Mouse (Mus musculus): Measurements from ENCODE around the gene Gm42421. TPM values are rescaled to one million over a fixed set of nuclear protein-coding genes. Genes with fewer than 3 reads are reported as not detected.
A peak's percentile ranks its signal among the peaks of the same experiment; 100 is the strongest.

Gm42421 gene
- polyA plus RNA-seq, 1 experiment from 2014 or later, result 2.5 TPM

- H3K9me3 ChIP-seq (ENCODE audit: control insufficient read depth, low read length), result no peaks in the 10 kb centered on the region
- no peak overlapping the region for H3K4me2 ChIP-seq (replicated peaks)
- WGBS, result 78% methylated on average over 6 of the region's 6 CpGs
- no peaks in the 10 kb centered on the region for H3K27me3 ChIP-seq (ENCODE audit: control insufficient read depth, insufficient read depth, low read length)
- H3K4me3 ChIP-seq (replicated peaks; ENCODE audit: low read length), result no peak overlapping the region
- no peak overlapping the region for H3K9ac ChIP-seq
- H3K27ac ChIP-seq, result no peak overlapping the region
- DNase-seq (ENCODE audit: low spot score) (no peak), ATAC-seq (ENCODE audit: low FRiP score) (no peak)
- H3K36me3 ChIP-seq (replicated peaks; ENCODE audit: control insufficient read depth, insufficient read depth), result peaks cover 47% of the 10 kb centered on the region
- H3K4me1 ChIP-seq (replicated peaks; ENCODE audit: control insufficient read depth, insufficient read depth, low read length), result no peaks in the 10 kb centered on the region
Observed at GRCm38 (mm10) chr5:143931863-143932580, 4.0 kb downstream of the Gm42421 start.

- no peaks in the 10 kb centered on the region for H3K27me3 ChIP-seq (ENCODE audit: control insufficient read depth, insufficient read depth, low read length)
- H3K9me3 ChIP-seq (ENCODE audit: control insufficient read depth, low read length), result no peaks in the 10 kb centered on the region
- no peak within 1 kb of the TSS for H3K4me3 ChIP-seq (replicated peaks; ENCODE audit: low read length)
- no peak within 1 kb of the TSS; the same call in 1 of the 2 replicates for H3K4me2 ChIP-seq (replicated peaks)
- H3K9ac ChIP-seq, result no peak within 1 kb of the TSS
- no peaks in the 10 kb centered on the region for H3K4me1 ChIP-seq (replicated peaks; ENCODE audit: control insufficient read depth, insufficient read depth, low read length)
- no peak within 1 kb of the TSS for H3K27ac ChIP-seq
- 19% methylated on average over 8 of the region's 8 CpGs for WGBS
- ATAC-seq (ENCODE audit: low FRiP score), result no peak
- peak; percentile 29 for DNase-seq (ENCODE audit: low spot score)
- H3K36me3 ChIP-seq (replicated peaks; ENCODE audit: control insufficient read depth, insufficient read depth), result peaks cover 44% of the 10 kb centered on the region
Observed at GRCm38 (mm10) chr5:143932831-143933230, 4.9 kb downstream of the Gm42421 start, which contains the start of gene Rsph10b. Gene Rsph10b (plus strand): TSS chr5:143933035.

GRCm38 (mm10) chr5:143933414-143933813 lies 5.4 kb downstream of the Gm42421 start:
- H3K9me3 ChIP-seq (ENCODE audit: control insufficient read depth, low read length), result no peaks in the 10 kb centered on the region
- H3K9ac ChIP-seq, result no peak overlapping the region
- H3K4me3 ChIP-seq (replicated peaks; ENCODE audit: low read length), result no peak overlapping the region
- no peak overlapping the region for H3K27ac ChIP-seq
- WGBS, result 90% methylated on average over 11 of the region's 11 CpGs
- H3K4me2 ChIP-seq (replicated peaks), result no peak overlapping the region; the same call in 1 of the 2 replicates
- H3K36me3 ChIP-seq (replicated peaks; ENCODE audit: control insufficient read depth, insufficient read depth), result peaks cover 38% of the 10 kb centered on the region
- no peak for ATAC-seq (ENCODE audit: low FRiP score)
- no peak for DNase-seq (ENCODE audit: low spot score)
- H3K27me3 ChIP-seq (ENCODE audit: control insufficient read depth, insufficient read depth, low read length), result no peaks in the 10 kb centered on the region
- H3K4me1 ChIP-seq (replicated peaks; ENCODE audit: control insufficient read depth, insufficient read depth, low read length), result no peaks in the 10 kb centered on the region

- Histone ChIP-seq H3K4me3 (replicated peaks; ENCODE audit: low read length) (no peak overlapping the region), H3K36me3 (replicated peaks; ENCODE audit: control insufficient read depth, insufficient read depth) (peaks cover 34% of the 10 kb centered on the region), H3K27me3 (ENCODE audit: control insufficient read depth, insufficient read depth, low read length) (no peaks in the 10 kb centered on the region), H3K4me2 (replicated peaks) (no peak overlapping the region), H3K4me1 (replicated peaks; ENCODE audit: control insufficient read depth, insufficient read depth, low read length) (no peaks in the 10 kb centered on the region), H3K9me3 (ENCODE audit: control insufficient read depth, low read length) (no peaks in the 10 kb centered on the region), H3K27ac (no peak overlapping the region), H3K9ac (no peak overlapping the region)
- ATAC-seq (ENCODE audit: low FRiP score) (no peak), DNase-seq (ENCODE audit: low spot score) (no peak)
- WGBS, result 89% methylated on average over 1 of the region's 1 CpGs
Observed at GRCm38 (mm10) chr5:143933875-143934274, 5.9 kb downstream of the Gm42421 start.

DNA sequence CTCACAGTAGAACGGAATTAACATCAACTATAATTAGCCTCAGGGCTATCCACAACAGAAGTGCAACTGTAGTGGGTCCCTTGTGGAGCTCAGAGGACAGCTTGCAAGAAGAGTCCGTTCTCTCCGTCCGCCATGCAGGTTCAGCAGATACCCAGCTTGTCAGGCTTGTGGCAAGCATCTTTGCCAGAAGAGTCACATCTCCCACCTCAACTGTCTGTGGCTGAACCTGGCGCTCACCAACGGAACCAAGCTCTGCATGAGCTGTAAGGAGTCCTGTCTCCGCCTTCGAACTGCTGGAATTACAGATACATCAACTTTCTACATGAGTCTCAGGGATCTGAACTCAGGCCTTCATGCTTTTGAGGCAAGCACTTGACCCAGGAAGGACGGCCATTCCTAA lies 8.2 kb downstream of the Gm42421 start:
- no peak overlapping the region for H3K4me3 ChIP-seq (replicated peaks; ENCODE audit: low read length)
- DNase-seq (ENCODE audit: low spot score) (no peak), ATAC-seq (ENCODE audit: low FRiP score) (no peak)
- 86% methylated on average over 9 of the region's 9 CpGs for WGBS
- no peak overlapping the region for H3K27ac ChIP-seq
- no peaks in the 10 kb centered on the region for H3K9me3 ChIP-seq (ENCODE audit: control insufficient read depth, low read length)
- no peak overlapping the region for H3K9ac ChIP-seq
- peaks cover 12% of the 10 kb centered on the region for H3K36me3 ChIP-seq (replicated peaks; ENCODE audit: control insufficient read depth, insufficient read depth)
- no peaks in the 10 kb centered on the region for H3K27me3 ChIP-seq (ENCODE audit: control insufficient read depth, insufficient read depth, low read length)
- no peak overlapping the region for H3K4me2 ChIP-seq (replicated peaks)
- H3K4me1 ChIP-seq (replicated peaks; ENCODE audit: control insufficient read depth, insufficient read depth, low read length), result no peaks in the 10 kb centered on the region

DNA sequence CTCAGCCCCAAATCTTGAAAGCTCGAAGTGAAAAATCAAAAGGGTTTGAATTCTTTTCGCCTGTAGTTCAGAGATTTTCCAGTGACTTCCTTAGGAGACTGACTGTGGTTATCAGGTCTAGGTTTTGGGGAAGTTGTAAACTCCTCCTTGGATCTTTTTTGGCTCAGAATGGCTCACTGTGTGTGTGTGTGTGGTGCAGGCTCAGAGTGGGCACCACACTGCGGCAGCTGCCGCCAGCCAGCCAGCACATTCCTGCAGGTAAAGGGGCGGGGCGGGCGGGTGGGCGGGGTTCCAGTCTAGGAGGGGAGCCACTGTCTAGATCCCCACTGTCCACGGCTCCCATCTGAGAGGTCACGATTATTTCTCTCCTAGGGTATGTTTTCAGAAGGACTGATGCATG lies 13.6 kb downstream of the Gm42421 start:
- no peaks in the 10 kb centered on the region for H3K27me3 ChIP-seq (ENCODE audit: control insufficient read depth, insufficient read depth, low read length)
- peaks cover 4% of the 10 kb centered on the region; the same call in 1 of the 2 replicates for H3K9me3 ChIP-seq (ENCODE audit: control insufficient read depth, low read length)
- no peak overlapping the region for H3K27ac ChIP-seq
- no peak overlapping the region for H3K9ac ChIP-seq
- ATAC-seq (ENCODE audit: low FRiP score), result no peak
- no peak overlapping the region for H3K4me3 ChIP-seq (replicated peaks; ENCODE audit: low read length)
- no peaks in the 10 kb centered on the region for H3K36me3 ChIP-seq (replicated peaks; ENCODE audit: control insufficient read depth, insufficient read depth)
- H3K4me1 ChIP-seq (replicated peaks; ENCODE audit: control insufficient read depth, insufficient read depth, low read length), result no peaks in the 10 kb centered on the region
- WGBS, result 33% methylated on average over 10 of the region's 10 CpGs
- no peak for DNase-seq (ENCODE audit: low spot score)
- no peak overlapping the region for H3K4me2 ChIP-seq (replicated peaks)

DNA sequence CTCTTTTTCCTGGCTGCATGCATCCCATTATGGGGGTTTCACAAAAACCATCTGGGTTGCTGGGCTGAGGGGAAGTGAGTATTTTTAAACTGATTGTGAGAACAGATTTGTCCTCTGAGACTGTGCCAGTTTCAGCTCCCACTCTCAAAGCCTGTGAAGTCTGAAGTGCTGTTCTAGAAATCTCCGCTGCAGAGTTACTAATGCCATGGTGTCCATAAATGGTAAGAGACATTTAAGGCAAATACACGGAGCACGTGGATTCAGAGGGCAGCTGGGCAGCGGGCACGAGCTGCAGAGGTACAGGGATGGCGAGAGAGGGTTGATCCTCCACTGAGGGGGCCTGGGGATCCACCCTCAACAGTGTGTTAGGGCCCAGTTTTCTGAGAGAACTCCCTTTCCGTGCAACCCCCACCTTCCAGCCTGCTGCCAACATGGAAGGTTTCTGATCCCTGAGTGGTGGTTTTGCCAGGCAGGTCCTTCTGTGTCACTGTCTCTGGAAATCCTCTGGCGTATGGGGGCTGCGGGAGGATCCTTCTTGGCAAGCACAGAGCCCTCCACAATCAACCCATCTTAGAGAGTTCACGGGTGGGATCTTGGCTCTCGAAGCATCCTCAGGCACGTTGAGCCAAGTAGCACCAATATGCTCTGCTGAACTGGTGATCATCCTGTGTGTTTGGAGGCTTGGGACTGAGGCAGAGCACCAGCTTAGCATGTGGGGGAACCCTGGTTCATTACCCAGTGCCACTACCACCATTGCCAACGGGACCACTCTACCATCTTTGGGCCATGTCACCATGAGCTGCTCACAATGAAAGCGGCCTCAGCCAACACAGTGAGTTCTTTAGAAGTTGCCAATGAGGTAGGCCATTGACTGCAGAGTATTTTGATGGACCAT lies 15.5 kb downstream of the Gm42421 start:
- peaks cover 4% of the 10 kb centered on the region; the same call in 1 of the 2 replicates for H3K9me3 ChIP-seq (ENCODE audit: control insufficient read depth, low read length)
- ATAC-seq (ENCODE audit: low FRiP score) (no peak), DNase-seq (ENCODE audit: low spot score) (no peak)
- no peak overlapping the region for H3K27ac ChIP-seq
- H3K4me2 ChIP-seq (replicated peaks), result no peak overlapping the region
- H3K4me3 ChIP-seq (replicated peaks; ENCODE audit: low read length), result no peak overlapping the region
- H3K9ac ChIP-seq, result no peak overlapping the region
- H3K36me3 ChIP-seq (replicated peaks; ENCODE audit: control insufficient read depth, insufficient read depth), result no peaks in the 10 kb centered on the region
- WGBS, result 90% methylated on average over 14 of the region's 14 CpGs
- H3K4me1 ChIP-seq (replicated peaks; ENCODE audit: control insufficient read depth, insufficient read depth, low read length), result no peaks in the 10 kb centered on the region
- H3K27me3 ChIP-seq (ENCODE audit: control insufficient read depth, insufficient read depth, low read length), result no peaks in the 10 kb centered on the region

DNA sequence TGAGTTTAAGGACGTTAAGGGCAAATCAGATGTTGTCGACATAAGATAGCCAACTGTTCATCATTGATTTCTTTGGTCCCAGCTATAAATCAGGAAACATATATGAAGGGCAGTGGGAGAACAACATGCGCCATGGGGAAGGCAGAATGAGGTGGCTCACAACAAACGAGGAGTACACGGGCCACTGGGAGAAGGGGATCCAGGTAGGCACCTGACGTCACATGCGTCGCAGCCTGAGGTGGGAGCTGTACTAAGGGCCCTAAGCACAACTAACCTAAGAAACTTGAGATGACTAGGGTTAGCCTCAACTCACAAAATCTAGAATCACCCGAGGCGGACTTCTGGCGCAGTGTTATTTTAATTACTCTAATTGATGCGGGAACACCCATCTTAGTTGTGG lies 20.4 kb downstream of the Gm42421 start:
- Histone ChIP-seq H3K27ac (no peak overlapping the region), H3K36me3 (replicated peaks; ENCODE audit: control insufficient read depth, insufficient read depth) (no peaks in the 10 kb centered on the region), H3K9ac (no peak overlapping the region), H3K9me3 (ENCODE audit: control insufficient read depth, low read length) (peaks cover 4% of the 10 kb centered on the region; the same call in 1 of the 2 replicates), H3K4me3 (replicated peaks; ENCODE audit: low read length) (no peak overlapping the region), H3K4me2 (replicated peaks) (no peak overlapping the region), H3K27me3 (ENCODE audit: control insufficient read depth, insufficient read depth, low read length) (no peaks in the 10 kb centered on the region), H3K4me1 (replicated peaks; ENCODE audit: control insufficient read depth, insufficient read depth, low read length) (no peaks in the 10 kb centered on the region)
- ATAC-seq (ENCODE audit: low FRiP score) (no peak), DNase-seq (ENCODE audit: low spot score) (no peak)
- WGBS, result 91% methylated on average over 12 of the region's 12 CpGs

GRCm38 (mm10) chr5:143950016-143950415 lies 22.0 kb downstream of the Gm42421 start:
- Histone ChIP-seq H3K4me1 (replicated peaks; ENCODE audit: control insufficient read depth, insufficient read depth, low read length) (no peaks in the 10 kb centered on the region), H3K36me3 (replicated peaks; ENCODE audit: control insufficient read depth, insufficient read depth) (no peaks in the 10 kb centered on the region), H3K27ac (no peak overlapping the region), H3K27me3 (ENCODE audit: control insufficient read depth, insufficient read depth, low read length) (no peaks in the 10 kb centered on the region), H3K9ac (no peak overlapping the region), H3K9me3 (ENCODE audit: control insufficient read depth, low read length) (no peaks in the 10 kb centered on the region), H3K4me3 (replicated peaks; ENCODE audit: low read length) (no peak overlapping the region), H3K4me2 (replicated peaks) (no peak overlapping the region)
- DNase-seq (ENCODE audit: low spot score) (no peak), ATAC-seq (ENCODE audit: low FRiP score) (no peak)
- 45% methylated on average over 5 of the region's 5 CpGs for WGBS

Data from hindbrain, embryonic 14.5 days (tissue).